Mouse (Mus musculus) CD4-positive, CD25-positive, alpha-beta regulatory T cell, adult 2 months (primary cell): ENCODE measurements at regions not wholly inside any gene's neighbourhood (a gene's known extent, or its start where the extent isn't known, plus 50 kb on each side); places are given as distances from the start of the nearest gene placed in this dataset.

ENCODE experiments used
- DNase-seq: peaks from one replicate; pipeline ENCODE4 v3.0.0-alpha.2; 2012; ENCODE audit warnings: low read depth, low spot score

GRCm38 (mm10) chr12:26143411-26143810, 271.6 kb downstream of the Rnf144a start:
- no peak for DNase-seq

- DNase-seq, result no peak
Observed at GRCm38 (mm10) chr12:26130811-26131210, 284.2 kb downstream of the Rnf144a start.

- DNase-seq, result no peak
Observed at GRCm38 (mm10) chr12:26130011-26130410, 285.0 kb downstream of the Rnf144a start.

- DNase-seq, result no peak
Observed at GRCm38 (mm10) chr12:26129511-26129910, 285.5 kb downstream of the Rnf144a start.

GRCm38 (mm10) chr12:26128851-26129250, 286.2 kb downstream of the Rnf144a start:
- DNase-seq, result no peak

- no peak for DNase-seq
Observed at GRCm38 (mm10) chr12:26126260-26126659, 288.8 kb downstream of the Rnf144a start.

- no peak for DNase-seq
Observed at GRCm38 (mm10) chr12:26124211-26124610, 290.8 kb downstream of the Rnf144a start.

- no peak for DNase-seq
Observed at GRCm38 (mm10) chr12:26115339-26115912, 299.6 kb downstream of the Rnf144a start.

- no peak for DNase-seq
Observed at GRCm38 (mm10) chr12:26112166-26113019, 302.7 kb downstream of the Rnf144a start.

GRCm38 (mm10) chr12:26109866-26110265, 305.2 kb downstream of the Rnf144a start:
- no peak for DNase-seq

GRCm38 (mm10) chr12:26104372-26104771, 310.7 kb downstream of the Rnf144a start:
- DNase-seq, result no peak

GRCm38 (mm10) chr12:26102384-26102783, 312.7 kb downstream of the Rnf144a start:
- no peak for DNase-seq

GRCm38 (mm10) chr12:26100140-26100539, 314.9 kb downstream of the Rnf144a start:
- DNase-seq, result no peak

- DNase-seq, result no peak
Observed at GRCm38 (mm10) chr12:26099176-26099575, 315.9 kb downstream of the Rnf144a start.

- DNase-seq, result no peak
Observed at GRCm38 (mm10) chr12:26092311-26092710, 322.7 kb downstream of the Rnf144a start.

- DNase-seq, result no peak
Observed at GRCm38 (mm10) chr12:26091865-26092264, 323.2 kb downstream of the Rnf144a start.

GRCm38 (mm10) chr12:26088389-26088788, 326.7 kb downstream of the Rnf144a start:
- DNase-seq, result no peak

GRCm38 (mm10) chr12:26086923-26087322, 328.1 kb downstream of the Rnf144a start:
- DNase-seq, result no peak

- no peak for DNase-seq
Observed at GRCm38 (mm10) chr12:26086414-26086813, 328.6 kb downstream of the Rnf144a start.

- no peak for DNase-seq
Observed at GRCm38 (mm10) chr12:26079061-26079625, 335.9 kb downstream of the Rnf144a start.

GRCm38 (mm10) chr12:26075638-26076254, 339.3 kb downstream of the Rnf144a start:
- no peak for DNase-seq

- DNase-seq, result no peak
Observed at GRCm38 (mm10) chr12:26072180-26072579, 342.9 kb downstream of the Rnf144a start.
